Mouse (Mus musculus): ENCODE results near the gene Cmklr1. TPM values are rescaled to one million over a fixed set of nuclear protein-coding genes. Genes with fewer than 3 reads are reported as not detected.
A peak's percentile ranks its signal among the peaks of the same experiment; 100 is the strongest.

Gene Cmklr1
- total RNA-seq, 2 experiments from 2014 or later = 2.9 to 4.7 TPM

DNA sequence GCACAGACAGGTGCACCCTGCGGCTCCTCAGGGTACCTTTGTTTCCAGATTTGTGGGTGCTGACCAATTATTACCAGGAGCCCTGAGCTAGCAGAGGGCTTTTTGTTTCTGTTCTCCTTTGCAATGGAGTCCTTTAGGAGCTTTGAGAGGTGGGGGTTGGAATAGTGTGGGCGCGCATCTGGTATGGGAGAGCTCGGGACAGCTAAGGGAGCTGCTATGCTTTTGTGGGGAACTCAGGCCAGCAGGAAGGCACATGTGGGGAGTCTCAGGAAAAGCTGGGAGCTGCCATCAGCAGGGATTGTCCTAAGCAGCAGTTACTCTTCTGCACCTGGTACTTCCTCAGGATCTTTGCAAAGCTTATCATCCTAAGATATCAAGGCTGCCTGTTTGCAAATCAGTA lies 71.1 kb downstream of the Cmklr1 start:
- TF ChIP-seq CTCF (IDR thresholded peaks at IDR 0.05) = no peak
- H3K4me3 ChIP-seq = no peak overlapping the region
- H3K27ac ChIP-seq = peak overlapping the region; percentile 24
- DNase-seq (ENCODE audit: extremely low spot score in 1 of 2, low spot score in 2 of 2) = no peak
- intact Hi-C loops (cut with DNase I) = loop anchor here (5.0 kb wide), 1 partner anchor 87 kb away; the partner anchor contains the start of gene Wscd2

DNA sequence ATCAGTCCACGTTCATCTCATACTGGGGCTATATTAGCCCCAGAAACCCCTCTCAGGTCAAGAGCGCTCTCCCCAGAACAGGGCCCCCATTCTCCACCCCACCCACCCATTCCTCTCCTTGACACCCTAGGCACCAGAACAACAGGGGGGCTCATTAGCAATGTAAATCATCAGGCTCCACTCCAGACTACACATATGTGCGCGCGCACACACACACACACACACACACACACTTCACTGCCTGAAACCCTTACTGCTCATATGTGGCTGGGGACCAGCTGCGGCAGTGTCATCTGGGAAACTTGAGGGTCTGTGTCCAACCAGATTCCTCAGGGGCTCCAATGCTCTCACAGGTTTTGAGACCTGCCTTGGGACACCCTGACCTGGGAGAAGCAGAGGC lies 71.8 kb downstream of the Cmklr1 start:
- DNase-seq (ENCODE audit: extremely low spot score in 1 of 2, low spot score in 2 of 2) = no peak
- H3K4me3 ChIP-seq = no peak overlapping the region
- intact Hi-C loops (cut with DNase I) = loop anchor here (5.0 kb wide), 1 partner anchor 86 kb away; the partner anchor contains the start of gene Wscd2
- no peak overlapping the region; the same call in 1 of the 2 replicates for H3K27ac ChIP-seq
- TF ChIP-seq CTCF (IDR thresholded peaks at IDR 0.05) = no peak

DNA sequence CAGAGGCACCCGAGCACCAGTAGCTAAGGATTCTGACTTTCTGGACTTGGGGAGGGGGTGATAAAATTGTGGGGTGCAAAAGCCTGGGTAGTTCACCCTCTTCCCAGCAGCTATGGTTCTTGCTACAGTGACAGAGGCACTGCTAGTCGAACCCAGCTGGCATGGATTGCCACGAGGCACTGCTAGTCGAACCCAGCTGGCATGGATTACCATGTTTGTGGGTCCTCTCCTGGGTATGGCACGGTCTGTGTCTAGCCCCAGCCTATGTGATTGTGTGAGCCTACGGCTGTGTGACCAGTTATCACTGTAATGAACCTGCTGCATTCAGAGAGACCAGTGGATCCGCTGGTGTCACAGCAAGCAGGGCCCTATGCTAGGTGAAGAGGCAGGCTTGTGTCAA lies 72.7 kb downstream of the Cmklr1 start:
- TF ChIP-seq CTCF (IDR thresholded peaks at IDR 0.05) = no peak
- Histone ChIP-seq H3K27ac (no peak overlapping the region), H3K4me3 (no peak overlapping the region)
- no peak for DNase-seq (ENCODE audit: extremely low spot score in 1 of 2, low spot score in 2 of 2)
- intact Hi-C loops (cut with DNase I) = loop anchor here (5.0 kb wide), 1 partner anchor 85 kb away; the partner anchor contains the start of gene Wscd2

DNA sequence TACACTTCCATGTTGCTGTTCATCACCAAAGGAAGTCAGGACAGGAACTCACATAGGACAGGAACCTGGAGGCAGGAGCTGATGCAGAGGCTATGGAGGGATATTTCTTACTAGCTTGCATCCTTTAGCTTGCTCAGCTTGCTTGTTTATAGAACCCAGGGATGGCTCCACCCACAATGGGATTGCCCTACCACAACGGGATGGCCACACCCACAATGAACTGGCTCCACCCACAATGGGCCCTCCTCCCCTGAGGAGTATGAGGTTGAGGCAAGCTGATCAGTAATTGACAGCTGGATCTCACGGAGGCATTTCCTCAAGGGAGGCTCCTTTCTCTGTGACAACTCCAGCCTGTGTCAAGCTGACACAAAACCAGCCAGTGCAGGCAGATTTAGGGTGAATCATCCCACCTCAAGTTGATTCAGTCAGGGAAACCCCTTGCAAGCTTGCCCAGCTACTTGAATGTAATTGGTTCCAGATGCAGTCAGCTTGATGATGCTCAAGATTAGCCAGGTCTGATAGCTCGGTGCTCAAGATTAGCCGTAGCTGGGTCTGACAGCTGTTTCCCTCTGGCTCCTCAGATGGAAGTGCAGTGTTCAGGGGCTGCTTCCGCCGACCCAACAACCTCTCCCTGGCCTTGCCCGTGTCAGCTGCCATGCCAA lies 80.0 kb downstream of the Cmklr1 start:
- DNase-seq (ENCODE audit: extremely low spot score in 1 of 2, low spot score in 2 of 2) = no peak
- intact Hi-C loops (cut with DNase I) = no loop called here
- H3K4me3 ChIP-seq = no peak overlapping the region
- TF ChIP-seq CTCF (IDR thresholded peaks at IDR 0.05) = no peak
- no peak overlapping the region for H3K27ac ChIP-seq

DNA sequence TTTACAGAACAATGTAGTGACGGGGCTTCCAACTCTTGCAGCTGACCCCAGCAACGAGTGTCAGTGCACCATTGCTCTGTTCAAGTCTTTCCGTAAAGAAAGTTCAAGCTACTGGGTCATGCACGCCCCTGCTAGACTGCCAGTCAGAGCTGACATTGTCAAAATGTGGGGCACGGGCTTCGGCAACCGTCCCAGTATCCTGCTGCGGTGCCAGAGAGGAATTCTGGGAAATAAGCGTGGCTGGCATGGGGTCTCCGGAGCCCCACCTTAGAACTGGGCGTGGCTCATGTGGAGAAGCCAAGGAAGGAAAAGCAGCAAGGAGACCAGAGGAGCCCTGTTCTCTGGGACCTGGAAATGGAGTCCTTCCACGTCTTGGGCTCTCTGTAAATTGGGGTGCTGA lies 84.4 kb downstream of the Cmklr1 start:
- Histone ChIP-seq H3K27ac (no peak overlapping the region), H3K4me3 (no peak overlapping the region)
- intact Hi-C loops (cut with DNase I) = no loop called here
- DNase-seq (ENCODE audit: extremely low spot score in 1 of 2, low spot score in 2 of 2) = no peak
- TF ChIP-seq CTCF (IDR thresholded peaks at IDR 0.05) = no peak

DNA sequence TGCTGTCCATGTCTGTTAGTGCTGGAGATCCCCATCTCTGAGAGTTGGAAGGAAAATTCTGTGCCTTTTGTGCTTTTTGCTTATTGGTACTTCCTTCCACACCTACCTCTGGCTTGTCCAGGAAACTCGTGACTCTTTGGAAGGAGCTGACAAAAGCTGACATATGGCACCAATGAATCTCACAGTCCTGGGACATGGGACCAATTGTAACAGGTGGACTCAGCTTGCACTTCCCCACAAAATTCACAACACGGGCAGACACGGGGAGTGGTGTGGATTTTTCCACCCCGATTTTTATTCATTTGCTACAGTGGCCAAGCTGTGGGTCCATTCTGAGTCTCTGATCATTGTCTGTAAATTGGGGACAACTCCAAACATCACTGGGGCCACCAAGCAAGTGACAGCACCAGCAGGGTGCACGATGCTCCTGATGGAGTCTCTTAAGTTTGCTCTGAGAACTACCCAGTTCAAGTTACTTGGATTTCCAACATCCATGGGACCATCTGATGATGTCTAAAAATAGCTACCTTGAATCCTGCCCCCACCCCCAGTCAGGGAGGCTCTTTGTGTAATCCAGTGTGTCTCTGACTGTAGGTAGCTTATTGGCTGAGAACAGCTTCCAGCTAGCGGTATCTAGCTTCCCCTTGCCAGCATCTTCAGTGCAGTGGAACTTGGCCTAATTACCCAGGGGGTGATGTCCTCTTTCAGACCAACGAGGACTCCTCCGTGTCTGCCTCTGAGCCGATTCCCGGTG lies 84.9 kb downstream of the Cmklr1 start:
- no peak overlapping the region for H3K27ac ChIP-seq
- DNase-seq (ENCODE audit: extremely low spot score in 1 of 2, low spot score in 2 of 2) = no peak
- H3K4me3 ChIP-seq = no peak overlapping the region
- intact Hi-C loops (cut with DNase I) = no loop called here
- no peak for TF ChIP-seq CTCF (IDR thresholded peaks at IDR 0.05)

DNA sequence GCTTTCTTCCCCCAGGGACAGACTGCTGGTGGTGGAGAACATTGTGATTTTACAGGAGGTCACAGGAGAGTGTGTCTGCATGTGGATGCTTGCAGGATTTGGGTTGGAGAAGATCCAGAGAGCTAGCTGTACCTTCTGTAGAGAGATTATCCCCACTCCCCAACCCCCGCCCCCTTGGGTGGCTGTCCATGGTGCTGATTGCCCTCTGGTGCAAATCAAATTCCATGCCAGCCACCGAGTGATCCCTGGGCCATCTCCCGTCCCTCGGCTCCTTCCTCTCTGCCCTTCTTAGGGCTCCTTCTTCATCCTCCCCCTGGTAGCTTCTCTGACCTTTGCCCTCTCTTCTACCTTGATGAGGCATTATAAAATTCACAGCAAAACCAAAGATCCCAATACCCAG lies 85.8 kb downstream of the Cmklr1 start:
- DNase-seq (ENCODE audit: extremely low spot score in 1 of 2, low spot score in 2 of 2) = no peak
- Histone ChIP-seq H3K27ac (no peak overlapping the region), H3K4me3 (no peak overlapping the region)
- TF ChIP-seq CTCF (IDR thresholded peaks at IDR 0.05) = no peak
- intact Hi-C loops (cut with DNase I) = no loop called here

Other genes with a start within 250 kb of the Cmklr1 start
- 10 to 100 TPM; 54.5 to 65.7 TPM for gene Wscd2, start 160.1 kb downstream of the Cmklr1 start, total RNA-seq (2021)
- not detected for gene 1700069L16Rik, start 74.3 kb upstream of the Cmklr1 start, total RNA-seq (2021)
- 10 to 100 TPM; 11.1 to 11.3 TPM for gene Ficd, start 85.4 kb upstream of the Cmklr1 start, total RNA-seq (2021)
- 10 to 100 TPM; 41.8 to 47.3 TPM for gene Sart3, start 122.1 kb upstream of the Cmklr1 start, total RNA-seq (2021)
- gene Iscu, start 122.3 kb upstream of the Cmklr1 start, total RNA-seq (2021) = 100 to 1,000 TPM; 125 to 128 TPM
- 10 to 100 TPM; 21.0 to 25.3 TPM for gene Tmem119, start 150.1 kb upstream of the Cmklr1 start, total RNA-seq (2021)
- 10 to 100 TPM; 25.7 to 28.3 TPM for gene Selplg, start 182.2 kb upstream of the Cmklr1 start, total RNA-seq (2021)

All from left cerebral cortex, adult 2 months (tissue).